Mouse (Mus musculus) liver, embryonic 13.5 days (tissue): ENCODE data around the gene Gm20481. TPM values are rescaled to one million over a fixed set of nuclear protein-coding genes. Genes with fewer than 3 reads are reported as not detected.
"Not testable (repeated sequence)": the region's sequence is repeated elsewhere in the genome, so short reads cannot be mapped to it uniquely, and the experiment has no call there.

ENCODE experiments used
- ATAC-seq: fragments of 200-750 bp; cut with Nextera tagmentation; 2 replicates; pipeline ENCODE4 v1.8.0; 2017; ENCODE audit warnings: low read depth, mild to moderate bottlenecking, moderate number of reproducible peaks, moderate library complexity
- DNase-seq: peaks from one replicate; pipeline ENCODE4 v3.0.0; 2022
- H3K27ac ChIP-seq: fragments of 300-500 bp; sonication (generic); 2 replicates; pipeline ENCODE4 v1.5.1; 2015; ENCODE audit warnings: moderate library complexity, mild to moderate bottlenecking, inconsistent platforms
- H3K27me3 ChIP-seq: fragments of 300-500 bp; sonication (generic); 2 replicates; pipeline ENCODE4 v1.6.1; 2015; ENCODE audit warnings: mild to moderate bottlenecking, inconsistent platforms
- H3K36me3 ChIP-seq: fragments of 300-500 bp; sonication (generic); 2 replicates; pipeline ENCODE4 v1.6.1; 2015; ENCODE audit warnings: mild to moderate bottlenecking, inconsistent platforms
- H3K4me1 ChIP-seq: fragments of 300-500 bp; sonication (generic); replicated peaks from 2 replicates; pipeline ENCODE4 v1.6.1; 2015; ENCODE audit warnings: inconsistent platforms
- H3K4me2 ChIP-seq: fragments of 300-500 bp; sonication (generic); 2 replicates; pipeline ENCODE4 v1.6.1; 2015; ENCODE audit warnings: inconsistent platforms, mild to moderate bottlenecking, moderate library complexity
- H3K4me3 ChIP-seq: fragments of 300-500 bp; sonication (generic); replicated peaks from 2 replicates; pipeline ENCODE4 v1.5.1; 2015; ENCODE audit warnings: mild to moderate bottlenecking, inconsistent platforms
- H3K9ac ChIP-seq: fragments of 300-500 bp; sonication (generic); 2 replicates; pipeline ENCODE4 v1.6.1; 2015; ENCODE audit warnings: mild to moderate bottlenecking, inconsistent platforms
- H3K9me3 ChIP-seq: fragments of 300-500 bp; sonication (generic); replicated peaks from 2 replicates; pipeline ENCODE4 v1.6.1; 2016; ENCODE audit warnings: inconsistent platforms
- WGBS: fragments of 180-500 bp; shearing (Covaris S2); methylation state at CpG from one replicate; pipeline ENCODE4 v1.1.7; 2015; ENCODE audit not compliant: insufficient replicate concordance; 5-methylcytosine and 5-hydroxymethylcytosine counted together
- polyA plus RNA-seq: library from polyadenylated mRNA; unstranded; fragments of >200 nt; fragmentation: Nextera tagmentation; extraction: Ambion mirVana; gene quantifications from 2 replicates; pipeline ENCODE4 v1.2.1, GENCODE M21; 2015

Gene Gm20481
- polyA plus RNA-seq, 1 experiment from 2014 or later: not detected

DNA sequence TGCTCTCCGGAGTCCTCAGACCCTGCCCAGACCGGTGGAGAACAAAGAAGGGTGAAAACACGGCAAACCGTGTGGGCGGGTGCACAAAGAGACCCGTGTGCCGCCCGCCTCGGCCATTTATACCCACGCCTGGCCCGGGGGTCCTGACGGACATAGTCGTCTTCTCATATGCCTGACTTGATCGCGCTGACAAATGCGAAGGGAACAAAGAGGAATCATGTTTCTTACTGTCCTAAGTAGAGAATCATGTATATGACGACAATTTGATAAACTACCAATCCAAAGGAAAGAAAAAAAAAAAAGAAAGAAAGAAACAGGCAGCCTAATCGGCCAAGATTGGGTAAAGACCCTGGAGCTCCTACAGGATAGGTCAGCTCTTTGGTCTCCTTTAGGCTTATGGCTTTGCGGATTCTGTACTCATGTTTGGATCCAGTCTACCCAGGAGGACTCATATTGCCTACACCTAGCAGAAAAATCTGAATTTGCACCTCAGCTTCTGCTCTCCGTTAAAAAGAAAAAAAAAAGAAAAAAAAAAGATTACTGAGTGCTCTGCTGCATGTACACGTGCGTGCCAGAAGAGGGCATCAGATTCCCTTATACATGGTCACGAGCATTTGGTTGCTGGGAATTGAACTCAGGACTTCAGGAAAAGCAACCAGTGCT is 17.2 kb upstream of the Gm20481 start:
- peaks cover 23% of the 10 kb centered on the region for H3K36me3 ChIP-seq
- H3K9me3 ChIP-seq: no peaks in the 10 kb centered on the region
- H3K9ac ChIP-seq: peak overlapping the region; percentile 97
- peaks cover 28% of the 10 kb centered on the region for H3K27me3 ChIP-seq
- ATAC-seq (peak; percentile 66), DNase-seq (peak; percentile 74)
- WGBS: under 1% methylated on average over 23 of the region's 23 CpGs
- peak overlapping the region; percentile 96 for H3K27ac ChIP-seq
- peak overlapping the region; percentile 95 for H3K4me2 ChIP-seq
- H3K4me3 ChIP-seq: peak overlapping the region; percentile 82
- H3K4me1 ChIP-seq: peaks cover 35% of the 10 kb centered on the region

DNA sequence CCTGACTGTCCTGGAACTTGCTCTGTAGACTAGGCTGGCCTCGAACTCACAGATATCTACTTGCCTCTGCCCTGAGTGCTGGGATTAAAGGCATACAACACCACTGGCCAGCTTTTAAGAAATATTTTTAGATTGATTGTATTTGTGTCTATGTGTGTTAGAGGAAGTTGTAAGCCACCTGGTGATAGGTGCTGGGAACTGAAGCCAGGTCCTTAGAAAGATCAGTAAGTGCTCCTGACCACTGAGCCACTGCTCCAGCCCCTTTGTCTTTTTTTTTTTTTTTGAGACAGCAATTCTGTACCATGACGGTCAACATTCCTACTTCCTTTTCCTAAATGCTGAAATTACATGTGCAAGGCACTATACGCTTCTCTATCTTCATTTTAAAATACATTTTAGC is 16.5 kb upstream of the Gm20481 start:
- WGBS: 64% methylated on average over 3 of the region's 3 CpGs
- peaks cover 23% of the 10 kb centered on the region for H3K36me3 ChIP-seq
- peaks cover 32% of the 10 kb centered on the region for H3K27me3 ChIP-seq
- H3K9ac ChIP-seq: peak overlapping the region; percentile 97
- H3K4me2 ChIP-seq: peak overlapping the region; percentile 95
- H3K4me1 ChIP-seq: peaks cover 35% of the 10 kb centered on the region
- H3K4me3 ChIP-seq: peak overlapping the region; percentile 82
- DNase-seq (no peak), ATAC-seq (no peak)
- H3K9me3 ChIP-seq: no peaks in the 10 kb centered on the region
- peak overlapping the region; percentile 96; the same call in 1 of the 2 replicates for H3K27ac ChIP-seq

DNA sequence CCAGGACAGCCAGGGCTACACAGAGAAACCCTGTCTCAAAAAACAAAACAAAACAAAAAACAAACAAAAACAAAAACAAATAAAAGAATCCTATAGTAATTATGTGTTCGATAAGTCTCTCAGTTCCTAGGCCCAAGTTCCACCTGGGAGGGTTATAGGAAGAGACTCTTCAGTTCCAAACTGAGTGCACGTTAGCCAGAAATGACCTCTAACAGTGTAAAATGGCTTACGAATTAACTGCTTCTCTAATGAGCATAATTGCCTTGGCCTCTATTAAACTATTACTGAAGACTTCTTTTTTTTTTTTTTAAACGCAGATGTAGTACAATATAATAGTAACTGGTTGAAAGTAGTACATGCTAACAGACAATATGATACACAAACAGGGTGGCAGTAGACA is 15.8 kb upstream of the Gm20481 start:
- 83% methylated on average over 4 of the region's 4 CpGs for whole genome bisulfite sequencing
- Histone ChIP-seq H3K27me3 (peaks cover 35% of the 10 kb centered on the region), H3K9ac (no peak overlapping the region), H3K4me2 (no peak overlapping the region), H3K27ac (no peak overlapping the region), H3K36me3 (peaks cover 23% of the 10 kb centered on the region), H3K4me1 (peaks cover 32% of the 10 kb centered on the region), H3K9me3 (no peaks in the 10 kb centered on the region), H3K4me3 (no peak overlapping the region)
- ATAC-seq (no peak), DNase-seq (no peak)

DNA sequence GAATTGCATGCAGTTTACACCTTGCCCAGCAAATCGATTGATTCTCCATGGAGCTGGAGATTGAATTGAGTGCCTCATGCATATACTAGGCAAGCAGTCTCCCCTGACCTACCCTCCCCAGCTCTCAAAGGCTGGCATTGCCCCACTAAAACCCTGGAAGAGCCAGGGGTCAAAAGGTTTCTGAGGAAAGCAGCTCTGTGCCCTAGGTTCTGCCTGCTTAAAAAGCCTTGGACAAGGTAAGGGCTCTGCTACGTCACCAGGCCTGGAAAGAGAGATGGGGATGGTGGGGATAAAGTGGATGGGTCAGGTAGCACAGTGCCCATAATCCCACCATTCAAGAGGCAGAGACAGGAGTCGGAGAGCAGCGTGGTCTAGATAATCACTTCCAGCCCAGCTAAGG is 14.9 kb upstream of the Gm20481 start:
- no peak for ATAC-seq
- Histone ChIP-seq H3K4me3 (no peak overlapping the region), H3K27me3 (peaks cover 43% of the 10 kb centered on the region), H3K9ac (no peak overlapping the region), H3K4me2 (no peak overlapping the region), H3K27ac (no peak overlapping the region), H3K9me3 (no peaks in the 10 kb centered on the region), H3K4me1 (peaks cover 34% of the 10 kb centered on the region), H3K36me3 (peaks cover 17% of the 10 kb centered on the region)
- DNase-seq: no peak
- 75% methylated on average over 4 of the region's 4 CpGs for WGBS

DNA sequence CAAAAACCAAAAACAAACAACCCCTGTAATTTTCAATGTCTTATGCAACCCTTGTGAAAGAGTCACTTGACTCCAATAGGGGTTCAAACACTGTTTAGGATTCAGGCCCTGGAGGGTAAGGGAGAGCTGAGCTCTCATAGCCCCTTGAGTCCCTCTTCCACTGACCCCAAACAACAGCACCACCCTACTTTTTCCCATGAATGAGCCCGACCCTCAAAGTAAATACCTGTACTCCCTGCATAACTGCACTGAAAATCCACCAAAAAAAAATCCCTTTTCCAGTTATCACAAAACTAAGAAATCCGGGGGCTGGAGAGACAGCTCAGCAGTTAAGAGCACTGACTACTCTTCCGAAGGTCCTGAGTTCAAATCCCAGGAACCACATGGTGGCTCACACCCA is 13.8 kb upstream of the Gm20481 start:
- 60% methylated on average over 3 of the region's 3 CpGs for WGBS
- Histone ChIP-seq H3K36me3 (peaks cover 6% of the 10 kb centered on the region), H3K27ac (no peak overlapping the region), H3K4me2 (no peak overlapping the region), H3K4me1 (peaks cover 33% of the 10 kb centered on the region), H3K9ac (no peak overlapping the region), H3K9me3 (no peaks in the 10 kb centered on the region), H3K4me3 (no peak overlapping the region), H3K27me3 (peaks cover 49% of the 10 kb centered on the region)
- DNase-seq (no peak), ATAC-seq (no peak)

DNA sequence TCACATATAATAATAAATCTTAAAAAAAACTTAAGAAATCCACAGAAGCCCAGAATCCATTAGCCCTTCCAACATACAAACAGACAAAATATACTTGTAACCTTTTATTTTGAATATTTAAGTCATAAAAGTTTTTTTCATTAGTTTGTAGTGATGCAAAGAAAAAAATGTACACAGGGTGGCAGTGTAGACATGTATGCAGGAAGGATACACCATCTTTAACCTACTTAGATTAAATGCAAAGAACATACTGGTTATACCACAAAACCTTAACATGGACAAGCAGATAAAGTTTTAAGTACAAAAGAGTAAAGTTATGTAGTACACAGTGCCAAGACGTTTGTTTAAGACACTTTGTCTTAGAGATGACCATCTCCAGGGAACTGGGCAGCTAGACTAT is 13.4 kb upstream of the Gm20481 start:
- H3K4me3 ChIP-seq: no peak overlapping the region
- H3K9ac ChIP-seq: no peak overlapping the region
- H3K4me2 ChIP-seq: no peak overlapping the region
- H3K36me3 ChIP-seq: peaks cover 2% of the 10 kb centered on the region
- no peaks in the 10 kb centered on the region for H3K9me3 ChIP-seq
- ATAC-seq (no peak), DNase-seq (no peak)
- no peak overlapping the region for H3K27ac ChIP-seq
- H3K27me3 ChIP-seq: peaks cover 52% of the 10 kb centered on the region
- 29% methylated on average over 1 of the region's 1 CpGs for WGBS
- peaks cover 28% of the 10 kb centered on the region for H3K4me1 ChIP-seq

DNA sequence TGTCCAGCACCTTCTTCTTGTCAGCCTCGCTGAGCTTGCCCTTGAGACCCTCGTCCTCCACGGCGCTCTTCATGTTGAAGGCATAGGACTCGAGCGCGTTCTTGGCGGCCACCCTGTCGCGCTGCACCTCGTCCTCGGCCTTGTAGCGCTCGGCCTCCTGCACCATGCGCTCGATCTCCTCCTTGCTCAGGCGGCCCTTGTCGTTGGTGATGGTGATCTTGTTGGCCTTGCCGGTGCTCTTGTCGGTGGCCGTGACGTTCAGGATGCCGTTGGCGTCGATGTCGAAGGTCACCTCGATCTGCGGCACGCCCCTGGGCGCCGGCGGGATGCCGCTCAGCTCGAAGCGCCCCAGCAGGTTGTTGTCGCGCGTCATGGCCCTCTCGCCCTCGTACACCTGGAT is 12.4 kb upstream of the Gm20481 start:
- DNase-seq, ATAC-seq, H3K4me2 ChIP-seq, H3K27ac ChIP-seq, H3K9me3 ChIP-seq, H3K4me3 ChIP-seq, H3K9ac ChIP-seq, H3K36me3 ChIP-seq: not testable (repeated sequence)
- peaks cover 22% of the 10 kb centered on the region for H3K4me1 ChIP-seq
- H3K27me3 ChIP-seq: peaks cover 60% of the 10 kb centered on the region
- 20% methylated on average over 29 of the region's 40 CpGs for WGBS

DNA sequence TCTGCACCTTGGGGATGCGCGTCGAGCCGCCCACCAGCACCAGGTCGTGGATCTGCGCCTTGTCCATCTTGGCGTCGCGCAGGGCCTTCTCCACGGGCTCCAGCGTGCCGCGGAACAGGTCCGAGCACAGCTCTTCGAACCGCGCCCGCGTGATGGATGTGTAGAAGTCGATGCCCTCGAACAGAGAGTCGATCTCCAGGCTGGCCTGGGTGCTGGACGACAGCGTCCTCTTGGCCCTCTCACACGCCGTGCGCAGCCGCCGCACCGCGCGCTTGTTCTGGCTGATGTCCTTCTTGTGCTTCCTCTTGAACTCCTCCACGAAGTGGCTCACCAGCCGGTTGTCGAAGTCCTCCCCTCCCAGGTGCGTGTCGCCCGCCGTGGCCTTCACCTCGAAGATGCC is 11.7 kb upstream of the Gm20481 start:
- not testable (repeated sequence) for ATAC-seq, H3K36me3 ChIP-seq, H3K4me2 ChIP-seq, H3K9me3 ChIP-seq, H3K9ac ChIP-seq, H3K4me3 ChIP-seq, H3K27ac ChIP-seq, DNase-seq
- H3K4me1 ChIP-seq: peaks cover 21% of the 10 kb centered on the region
- H3K27me3 ChIP-seq: peaks cover 63% of the 10 kb centered on the region
- WGBS: 21% methylated on average over 26 of the region's 40 CpGs

DNA sequence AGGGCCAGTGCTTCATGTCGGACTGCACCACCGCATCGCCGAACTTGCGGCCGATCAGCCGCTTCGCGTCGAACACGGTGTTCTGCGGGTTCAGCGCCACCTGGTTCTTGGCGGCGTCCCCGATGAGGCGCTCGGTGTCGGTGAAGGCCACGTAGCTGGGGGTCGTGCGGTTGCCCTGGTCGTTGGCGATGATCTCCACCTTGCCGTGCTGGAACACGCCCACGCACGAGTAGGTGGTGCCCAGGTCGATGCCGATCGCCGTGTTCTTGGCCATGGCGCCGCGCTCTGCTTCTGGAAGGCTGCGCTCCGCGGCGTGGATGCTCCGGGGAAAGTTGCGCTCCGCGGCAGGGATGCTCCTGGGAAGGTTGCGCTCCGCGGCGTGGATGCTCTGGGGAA is 11.0 kb upstream of the Gm20481 start:
- WGBS: 3% methylated on average over 33 of the region's 47 CpGs
- H3K36me3 ChIP-seq, H3K9me3 ChIP-seq, H3K27ac ChIP-seq, H3K9ac ChIP-seq, ATAC-seq, DNase-seq: not testable (repeated sequence)
- Histone ChIP-seq H3K27me3 (peaks cover 71% of the 10 kb centered on the region), H3K4me3 (peak overlapping the region; percentile 58), H3K4me2 (peak overlapping the region; percentile 85), H3K4me1 (peaks cover 15% of the 10 kb centered on the region)

DNA sequence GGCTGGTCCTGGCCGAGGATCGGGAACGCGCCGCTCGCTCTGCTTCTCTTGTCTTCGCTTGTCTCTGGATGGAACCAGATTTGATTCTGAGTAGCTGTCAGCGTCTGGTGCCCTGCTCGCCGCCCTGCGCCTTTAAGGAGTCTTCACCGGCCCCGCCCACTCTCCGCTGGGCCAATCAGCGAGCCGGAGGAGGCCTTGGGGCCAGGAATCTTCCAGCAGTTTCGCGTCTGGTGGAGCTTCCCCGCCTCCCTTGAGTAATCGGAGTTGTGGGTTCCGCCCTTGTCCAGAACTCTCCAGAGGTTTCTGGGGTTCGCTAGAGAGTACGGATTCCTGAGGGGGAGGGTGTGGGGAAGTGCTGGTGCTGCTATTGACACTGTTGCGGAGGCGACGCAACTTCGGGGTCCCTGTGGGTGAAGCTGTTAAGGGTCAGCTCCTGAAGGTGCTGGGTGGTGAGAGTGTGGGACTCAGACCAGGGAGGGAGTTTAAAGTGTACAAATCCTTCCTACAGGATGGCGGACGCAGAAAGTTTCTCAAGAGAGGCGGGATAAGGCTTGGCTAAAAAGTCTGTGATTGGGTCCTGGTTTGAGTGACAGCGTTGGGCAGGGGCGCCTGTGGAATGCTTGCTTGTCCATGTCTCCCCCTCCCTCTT is 10.5 kb upstream of the Gm20481 start, which contains the start of gene Hspa1b:
Hspa1b (minus strand) TSS at position 109 of the 649 bp plus-strand sequence.
- Histone ChIP-seq H3K27ac (peak within 1 kb of the TSS; percentile 79), H3K4me3 (peak within 1 kb of the TSS; percentile 58), H3K9ac (peak within 1 kb of the TSS; percentile 72), H3K4me1 (peaks cover 15% of the 10 kb centered on the region), H3K4me2 (peak within 1 kb of the TSS; percentile 85), H3K27me3 (peaks cover 74% of the 10 kb centered on the region)
- not testable (repeated sequence) for H3K9me3 ChIP-seq, H3K36me3 ChIP-seq
- under 1% methylated on average over 32 of the region's 32 CpGs for WGBS
- DNase-seq: peak; percentile 81
- peak; percentile 88 for ATAC-seq

DNA sequence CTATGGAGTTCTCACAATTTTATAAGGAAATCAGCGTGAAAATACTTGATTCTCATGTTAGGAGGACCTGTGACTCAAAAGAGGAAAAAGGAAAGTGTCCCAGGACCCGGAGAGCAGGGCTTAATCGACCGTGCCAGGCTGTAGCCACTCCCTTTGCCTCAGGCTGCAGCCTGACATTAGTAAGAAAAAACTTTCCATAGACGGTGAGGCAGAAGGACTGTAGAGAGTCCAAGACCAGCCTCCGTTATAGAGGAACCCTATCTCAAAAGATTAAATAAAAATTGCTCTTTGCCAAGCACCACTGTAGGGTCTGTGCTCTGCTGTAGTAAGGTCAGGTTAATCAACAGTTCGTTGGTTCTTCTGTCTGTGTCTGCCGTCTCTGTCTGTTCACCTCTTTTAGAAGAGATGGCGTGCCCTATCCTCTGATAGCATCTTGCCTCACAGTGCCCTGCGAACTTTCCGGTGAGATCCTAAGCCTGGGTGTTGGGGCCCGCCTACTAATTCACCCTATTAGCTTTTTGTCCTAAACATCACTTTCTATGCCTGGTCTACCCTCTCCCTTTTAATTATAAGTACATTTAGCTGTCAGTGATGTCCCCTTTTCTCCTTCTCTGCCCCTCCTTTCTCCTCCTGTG is 9.7 kb upstream of the Gm20481 start:
- H3K9ac ChIP-seq: peak overlapping the region; percentile 72
- peak overlapping the region; percentile 58 for H3K4me3 ChIP-seq
- peaks cover 15% of the 10 kb centered on the region for H3K4me1 ChIP-seq
- peak; percentile 41; the same call in 1 of the 2 replicates for ATAC-seq
- H3K4me2 ChIP-seq: peak overlapping the region; percentile 85
- DNase-seq: peak; percentile 51
- WGBS: 6% methylated on average over 12 of the region's 12 CpGs
- H3K36me3 ChIP-seq: no peaks in the 10 kb centered on the region
- peak overlapping the region; percentile 79 for H3K27ac ChIP-seq
- H3K27me3 ChIP-seq: peaks cover 77% of the 10 kb centered on the region
- no peaks in the 10 kb centered on the region for H3K9me3 ChIP-seq
